Mouse (Mus musculus) midbrain, embryonic 14.5 days (tissue): ENCODE results near the gene Psmb2. TPM values are rescaled to one million over a fixed set of nuclear protein-coding genes. Genes with fewer than 3 reads are reported as not detected.

Experiments
- ATAC-seq: fragments of 200-750 bp; cut with Nextera tagmentation; 2 replicates; pipeline ENCODE4 v1.8.0; 2017; ENCODE audit warnings: moderate number of reproducible peaks, moderate library complexity; ENCODE audit not compliant: low FRiP score, low TSS enrichment
- DNase-seq: peaks from one replicate; pipeline ENCODE4 v3.0.0-alpha.2; 2015
- H3K27ac ChIP-seq: fragments of 300-500 bp; sonication (generic); replicated peaks from 2 replicates; pipeline ENCODE4 v1.5.1; 2014; ENCODE audit warnings: mild to moderate bottlenecking, low read depth, low read length, moderate library complexity
- H3K27me3 ChIP-seq: fragments of 300-500 bp; sonication (generic); 2 replicates; pipeline ENCODE4 v1.6.1; 2014; ENCODE audit warnings: low read length, control low read depth, mixed read lengths; ENCODE audit not compliant: control insufficient read depth, insufficient read depth
- H3K36me3 ChIP-seq: fragments of 300-500 bp; sonication (generic); 2 replicates; pipeline ENCODE4 v1.6.1; 2014; ENCODE audit warnings: low read length, control low read depth; ENCODE audit not compliant: control insufficient read depth, insufficient read depth
- H3K4me1 ChIP-seq: fragments of 300-500 bp; sonication (generic); 2 replicates; pipeline ENCODE4 v1.6.1; 2014; ENCODE audit warnings: mild to moderate bottlenecking, antibody characterized with exemption, low read length, control low read depth; ENCODE audit not compliant: control insufficient read depth, insufficient read depth
- H3K4me2 ChIP-seq: fragments of 300-500 bp; sonication (generic); 2 replicates; pipeline ENCODE4 v1.6.1; 2014; ENCODE audit warnings: mild to moderate bottlenecking, low read length, moderate library complexity
- H3K4me3 ChIP-seq: fragments of 300-500 bp; sonication (generic); replicated peaks from 2 replicates; pipeline ENCODE4 v1.5.1; 2014; ENCODE audit warnings: low read depth, low read length
- H3K9ac ChIP-seq: fragments of 300-500 bp; sonication (generic); replicated peaks from 2 replicates; pipeline ENCODE4 v1.6.1; 2014; ENCODE audit warnings: mild to moderate bottlenecking, low read length, moderate library complexity
- H3K9me3 ChIP-seq: fragments of 300-500 bp; sonication (generic); 2 replicates; pipeline ENCODE4 v1.6.1; 2016; ENCODE audit warnings: low read length, control low read depth, mixed read lengths; ENCODE audit not compliant: control insufficient read depth
- WGBS: fragments of 180-500 bp; shearing (Covaris S2); extraction: QIAGEN DNeasy Blood & Tissue Kit; methylation state at CpG from one replicate; pipeline ENCODE4 v1.1.7; 2014; 5-methylcytosine and 5-hydroxymethylcytosine counted together
- polyA plus RNA-seq: library from polyadenylated mRNA; unstranded; fragments of >200 nt; fragmentation: Nextera tagmentation; extraction: Ambion mirVana; gene quantifications from 2 replicates; pipeline ENCODE4 v1.2.1, GENCODE M21; 2014

Psmb2 gene
- polyA plus RNA-seq, 1 experiment from 2014 or later, result 442 TPM

DNA sequence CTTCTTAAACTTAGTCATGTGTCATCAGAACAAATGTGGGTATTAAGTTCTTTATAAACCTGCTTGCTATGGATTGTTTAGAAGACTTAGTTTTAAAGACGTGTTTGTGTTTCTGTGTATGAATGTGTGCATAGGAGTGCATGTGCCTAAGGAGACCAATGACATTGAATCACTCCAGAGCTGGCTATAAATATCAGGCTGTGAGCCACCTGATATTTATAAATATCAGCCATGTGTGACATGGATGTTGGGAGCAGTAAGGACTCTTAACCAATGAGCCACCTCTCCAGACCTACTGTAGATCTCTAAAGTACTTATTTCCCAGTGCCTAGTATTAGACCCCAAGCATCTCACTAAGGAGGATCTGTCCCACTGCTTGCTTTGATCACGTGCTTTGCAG lies 12.0 kb downstream of the Psmb2 start:
- DNase-seq, result no peak
- Histone ChIP-seq H3K4me1 (no peaks in the 10 kb centered on the region), H3K9ac (no peak overlapping the region), H3K36me3 (peaks cover 41% of the 10 kb centered on the region), H3K4me3 (no peak overlapping the region), H3K9me3 (no peaks in the 10 kb centered on the region), H3K4me2 (no peak overlapping the region), H3K27ac (no peak overlapping the region), H3K27me3 (no peaks in the 10 kb centered on the region)
- no peak for ATAC-seq
- WGBS, result 93% methylated on average over 2 of the region's 2 CpGs

- Histone ChIP-seq H3K4me1 (no peaks in the 10 kb centered on the region), H3K36me3 (peaks cover 21% of the 10 kb centered on the region), H3K9me3 (no peaks in the 10 kb centered on the region), H3K4me3 (no peak overlapping the region), H3K27me3 (no peaks in the 10 kb centered on the region), H3K27ac (no peak overlapping the region), H3K9ac (no peak overlapping the region), H3K4me2 (no peak overlapping the region)
- 94% methylated on average over 5 of the region's 5 CpGs for WGBS
- DNase-seq, result no peak
- ATAC-seq, result no peak
These were observed 15.6 kb downstream of the Psmb2 start for GRCm38 (mm10) chr4:126693021-126693420.

DNA sequence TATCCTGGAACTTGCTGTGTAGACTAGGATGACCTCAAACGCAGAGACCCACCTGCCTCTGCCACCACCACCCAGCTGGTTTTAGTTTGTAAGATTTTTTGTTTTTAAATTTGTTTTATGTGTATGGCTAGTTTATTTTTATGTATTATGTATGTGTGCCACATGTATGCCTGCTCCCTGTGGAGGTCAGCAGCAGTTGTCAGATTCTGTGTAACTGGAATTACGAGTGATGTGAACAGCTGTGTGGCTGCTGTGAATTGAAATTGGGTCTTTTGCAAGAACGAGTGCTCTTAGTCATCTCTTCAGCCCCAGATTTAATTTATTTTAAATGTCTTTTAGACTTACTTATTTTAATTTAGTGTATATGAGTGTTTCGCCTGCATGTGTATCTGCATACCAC lies 19.5 kb downstream of the Psmb2 start:
- Histone ChIP-seq H3K4me1 (no peaks in the 10 kb centered on the region), H3K4me3 (no peak overlapping the region), H3K27ac (no peak overlapping the region), H3K9ac (no peak overlapping the region), H3K4me2 (no peak overlapping the region), H3K27me3 (no peaks in the 10 kb centered on the region), H3K36me3 (peaks cover 26% of the 10 kb centered on the region), H3K9me3 (no peaks in the 10 kb centered on the region)
- 93% methylated on average over 4 of the region's 4 CpGs for WGBS
- ATAC-seq (no peak), DNase-seq (no peak)

GRCm38 (mm10) chr4:126706630-126707438 lies 29.4 kb downstream of the Psmb2 start:
- ATAC-seq, result peak; percentile 70; the same call in 1 of the 2 replicates
- no peaks in the 10 kb centered on the region for H3K9me3 ChIP-seq
- no peak overlapping the region for H3K4me2 ChIP-seq
- H3K36me3 ChIP-seq, result peaks cover 67% of the 10 kb centered on the region
- H3K9ac ChIP-seq, result no peak overlapping the region
- peaks cover 9% of the 10 kb centered on the region; the same call in 1 of the 2 replicates for H3K4me1 ChIP-seq
- H3K27ac ChIP-seq, result peak overlapping the region; percentile 15; the same call in 1 of the 2 replicates
- no peak overlapping the region for H3K4me3 ChIP-seq
- peak; percentile 71 for DNase-seq
- 16% methylated on average over 12 of the region's 12 CpGs for WGBS
- no peaks in the 10 kb centered on the region for H3K27me3 ChIP-seq

DNA sequence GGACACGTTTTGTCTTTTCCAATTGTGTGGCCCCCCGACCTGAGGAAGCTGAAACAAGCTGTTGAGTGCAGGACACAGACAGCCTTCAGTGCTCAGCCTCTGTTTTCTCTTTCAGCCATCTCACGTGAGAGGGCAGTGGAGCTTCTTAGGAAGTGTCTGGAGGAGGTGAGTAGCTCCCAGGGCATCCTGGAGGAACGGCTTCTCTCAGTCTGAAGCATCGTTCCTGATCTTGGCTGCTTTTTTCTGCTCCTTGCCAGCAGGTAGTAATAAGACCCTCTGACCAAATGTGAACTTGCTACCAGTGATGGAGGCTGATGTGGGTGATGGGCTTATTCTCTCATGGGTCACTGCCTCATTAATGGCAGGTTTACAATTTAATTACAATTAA lies 30.0 kb downstream of the Psmb2 start:
- Histone ChIP-seq H3K4me3 (no peak overlapping the region), H3K9ac (no peak overlapping the region), H3K36me3 (peaks cover 68% of the 10 kb centered on the region), H3K4me2 (no peak overlapping the region), H3K9me3 (no peaks in the 10 kb centered on the region), H3K4me1 (peaks cover 9% of the 10 kb centered on the region; the same call in 1 of the 2 replicates), H3K27me3 (no peaks in the 10 kb centered on the region), H3K27ac (peak overlapping the region; percentile 15; the same call in 1 of the 2 replicates)
- ATAC-seq (no peak), DNase-seq (no peak)
- WGBS, result 19% methylated on average over 5 of the region's 5 CpGs

GRCm38 (mm10) chr4:126732111-126732510 lies 54.7 kb downstream of the Psmb2 start:
- Histone ChIP-seq H3K27me3 (peaks cover 74% of the 10 kb centered on the region), H3K4me3 (peak overlapping the region; percentile 19), H3K9ac (no peak overlapping the region; the same call in 1 of the 2 replicates), H3K4me1 (no peaks in the 10 kb centered on the region), H3K9me3 (no peaks in the 10 kb centered on the region), H3K36me3 (no peaks in the 10 kb centered on the region), H3K4me2 (peak overlapping the region; percentile 41), H3K27ac (no peak overlapping the region)
- WGBS, result 4% methylated on average over 18 of the region's 18 CpGs
- DNase-seq, result no peak
- ATAC-seq, result no peak

DNA sequence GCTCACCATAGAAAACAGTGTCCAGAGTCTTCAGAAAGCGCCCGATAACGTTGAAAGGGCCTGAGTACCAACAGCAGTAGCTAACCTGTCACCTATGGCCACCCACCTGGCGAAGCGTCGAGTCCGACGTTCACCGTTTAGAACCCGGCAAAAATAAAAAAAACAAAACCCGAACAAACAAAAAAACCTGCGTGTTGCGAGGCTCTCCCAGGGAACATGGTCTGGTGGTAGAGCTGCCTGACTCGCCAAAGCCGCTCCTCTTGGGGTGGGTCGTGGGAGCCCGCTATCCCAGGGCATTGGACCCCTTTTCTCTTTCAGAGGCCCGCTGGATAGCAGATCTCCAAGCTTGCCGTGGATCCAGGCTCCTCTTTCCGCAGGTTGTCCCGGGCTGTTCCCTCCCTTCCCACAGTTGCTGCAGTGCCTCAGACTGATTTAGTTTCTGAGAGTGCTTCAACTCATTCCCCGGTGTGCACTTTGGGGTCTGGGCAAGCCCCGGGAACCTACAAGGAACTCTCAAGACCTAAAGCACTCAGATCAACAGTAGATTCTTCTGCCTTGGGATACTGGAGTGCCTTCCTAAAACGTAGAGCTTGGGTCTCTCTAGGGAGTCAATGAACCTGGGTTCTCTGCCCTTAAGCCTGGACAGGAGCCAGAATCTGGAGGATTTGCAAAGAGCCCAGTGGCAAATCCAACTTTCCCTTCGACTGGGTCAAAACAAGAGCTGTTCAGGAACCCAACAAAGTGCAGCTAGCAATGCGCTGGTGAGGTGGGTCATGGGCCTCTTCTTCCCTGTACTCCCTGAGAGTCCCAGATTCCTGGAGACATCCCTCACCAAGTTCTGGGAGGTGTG lies 55.3 kb downstream of the Psmb2 start:
- Histone ChIP-seq H3K4me3 (peak overlapping the region; percentile 19), H3K27ac (no peak overlapping the region), H3K4me1 (no peaks in the 10 kb centered on the region), H3K4me2 (peak overlapping the region; percentile 41), H3K27me3 (peaks cover 80% of the 10 kb centered on the region), H3K9me3 (no peaks in the 10 kb centered on the region), H3K36me3 (no peaks in the 10 kb centered on the region), H3K9ac (no peak overlapping the region; the same call in 1 of the 2 replicates)
- peak; percentile 17 for DNase-seq
- 3% methylated on average over 26 of the region's 26 CpGs for WGBS
- ATAC-seq, result no peak

DNA sequence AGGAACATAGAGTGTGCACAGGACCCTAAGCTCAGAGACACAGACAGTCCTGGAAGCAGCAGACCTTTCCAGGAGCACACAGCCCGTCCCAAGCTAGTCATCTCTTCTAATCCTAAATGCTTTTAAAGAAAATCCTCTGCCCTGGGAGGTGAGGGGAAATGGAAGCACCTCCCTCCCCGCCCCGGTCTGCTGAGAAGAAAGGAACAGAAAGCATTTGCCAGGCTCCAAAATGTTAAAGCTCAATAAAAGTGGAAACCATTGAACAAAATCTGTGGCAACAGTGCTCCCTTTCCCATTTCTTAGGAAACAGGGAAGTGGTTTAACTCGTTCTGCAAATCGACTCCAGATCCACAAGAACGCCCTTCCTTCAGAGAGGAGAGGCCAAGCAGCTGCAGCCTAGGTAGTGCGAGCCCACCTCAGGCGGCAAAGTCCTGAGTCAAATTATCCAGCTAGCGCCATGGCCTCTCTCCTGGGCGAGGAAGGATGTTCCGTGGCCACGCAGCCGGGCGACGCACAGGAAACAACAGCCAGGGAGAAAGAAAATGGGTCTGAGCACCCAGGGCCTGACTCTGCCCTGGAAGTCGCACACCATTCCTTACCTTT lies 56.7 kb downstream of the Psmb2 start:
- no peaks in the 10 kb centered on the region for H3K4me1 ChIP-seq
- 3% methylated on average over 16 of the region's 16 CpGs for WGBS
- peak; percentile 13 for DNase-seq

More for the DNA sequence above, 56.7 kb downstream of the Psmb2 start:
- peaks cover 94% of the 10 kb centered on the region for H3K27me3 ChIP-seq
- ATAC-seq, result no peak
- no peaks in the 10 kb centered on the region for H3K9me3 ChIP-seq
- H3K9ac ChIP-seq, result no peak overlapping the region
- H3K36me3 ChIP-seq, result no peaks in the 10 kb centered on the region
- peak overlapping the region; percentile 43; the same call in 1 of the 2 replicates for H3K4me2 ChIP-seq
- no peak overlapping the region for H3K27ac ChIP-seq
- H3K4me3 ChIP-seq, result peak overlapping the region; percentile 28; the same call in 1 of the 2 replicates
